In genomic region chr12:87175194-87175946, GRCm38 (mm10) we compare ENCODE assay signal across 15 mouse cellular contexts. TPM values are rescaled to one million over a fixed set of nuclear protein-coding genes. Genes with fewer than 3 reads are reported as not detected.
DNase-seq lines count a peak whose midpoint lies in the region; ATAC-seq lines count a peak whose summit lies in the region.
"Had no signal": no experiment of that assay in that cellular context is flagged by ENCODE, and none has a peak within 500 bp of the region (broad histone marks: within the 10 kb centered on the region; RNA-seq: fewer than 3 reads in every experiment).

No protein-coding gene starts in this region.

- no peaks in the 10 kb centered on the region for H3K27me3 ChIP-seq in hindbrain, embryonic 13.5 days
- no peaks in the 10 kb centered on the region for H3K27me3 ChIP-seq in hindbrain, embryonic 10.5 days (ENCODE audit: insufficient read depth, poor library complexity, severe bottlenecking)
- no peaks in the 10 kb centered on the region for H3K27me3 ChIP-seq in embryonic facial prominence, embryonic 14.5 days (replicated peaks; ENCODE audit: control insufficient read depth, insufficient read depth, low read length)
- H3K27me3 ChIP-seq in limb, embryonic 15.5 days, result no peaks in the 10 kb centered on the region

- no peak overlapping the region for H3K9ac ChIP-seq in hindbrain, embryonic 13.5 days
- H3K9ac ChIP-seq in embryonic facial prominence, embryonic 14.5 days (ENCODE audit: low read depth, low read length), result no peak overlapping the region; the same call in 1 of the 2 replicates
- no peak overlapping the region for H3K9ac ChIP-seq in limb, embryonic 15.5 days

- WGBS in hindbrain, embryonic 13.5 days, result 83% methylated on average over 4 of the region's 4 CpGs
- 76% methylated on average over 4 of the region's 4 CpGs for WGBS in hindbrain, embryonic 10.5 days
- 29% methylated on average over 4 of the region's 4 CpGs for WGBS in embryonic facial prominence, embryonic 14.5 days
- 54% methylated on average over 4 of the region's 4 CpGs for WGBS in limb, embryonic 15.5 days

- H3K4me1 ChIP-seq in hindbrain, embryonic 13.5 days (replicated peaks), result no peaks in the 10 kb centered on the region
- no peaks in the 10 kb centered on the region for H3K4me1 ChIP-seq in hindbrain, embryonic 10.5 days (replicated peaks)
- peaks cover 15% of the 10 kb centered on the region for H3K4me1 ChIP-seq in embryonic facial prominence, embryonic 14.5 days (ENCODE audit: control insufficient read depth, insufficient read depth, low read length)
- peaks cover 14% of the 10 kb centered on the region; the same call in 1 of the 2 replicates for H3K4me1 ChIP-seq in limb, embryonic 15.5 days

- H3K9me3 ChIP-seq in hindbrain, embryonic 13.5 days, result no peaks in the 10 kb centered on the region
- H3K9me3 ChIP-seq in hindbrain, embryonic 10.5 days, result no peaks in the 10 kb centered on the region
- no peaks in the 10 kb centered on the region for H3K9me3 ChIP-seq in embryonic facial prominence, embryonic 14.5 days (ENCODE audit: control insufficient read depth, low read length)
- no peaks in the 10 kb centered on the region for H3K9me3 ChIP-seq in limb, embryonic 15.5 days
- H3K9me3 ChIP-seq: G1E had no signal

- no peak overlapping the region for H3K4me3 ChIP-seq in hindbrain, embryonic 13.5 days
- H3K4me3 ChIP-seq in hindbrain, embryonic 10.5 days, result no peak overlapping the region
- no peak overlapping the region for H3K4me3 ChIP-seq in embryonic facial prominence, embryonic 14.5 days (ENCODE audit: low read depth, low read length)
- no peak overlapping the region for H3K4me3 ChIP-seq in limb, embryonic 15.5 days
- H3K4me3 ChIP-seq: erythroblast, embryonic 14.5 days had no signal

- no peak for DNase-seq in hindbrain, embryonic 10.5 days (ENCODE audit: low spot score)
- peak; percentile 59 for DNase-seq in adipocyte (ENCODE audit: low spot score)
- peak; percentile 88 for DNase-seq in embryonic facial prominence, embryonic 14.5 days (ENCODE audit: low spot score)
- no peak for DNase-seq in adrenal gland, postnatal 14 days
- no peak for DNase-seq in c-Kit-positive CD71-positive TER-119-positive erythroid progenitor cells, embryonic 14.5 days (ENCODE audit: low spot score)
- DNase-seq in heart, postnatal 14 days, result no peak
- DNase-seq: cerebellum, adult 9-10 months; heart, postnatal 4 days; kidney, adult 8-10 months; lung, adult 18-20 months; spleen, adult 18-20 months had no signal

- no peak for ATAC-seq in hindbrain, embryonic 13.5 days (ENCODE audit: low FRiP score)
- ATAC-seq in embryonic facial prominence, embryonic 14.5 days (ENCODE audit: low read depth), result peak; percentile 89
- no peak for ATAC-seq in limb, embryonic 15.5 days (ENCODE audit: insufficient number of reproducible peaks, low FRiP score, low TSS enrichment, low read depth)

- intact Hi-C loops in heart, postnatal 14 days (cut with DNase I), result no loop called here

- peaks cover 66% of the 10 kb centered on the region for H3K36me3 ChIP-seq in hindbrain, embryonic 13.5 days
- H3K36me3 ChIP-seq in hindbrain, embryonic 10.5 days, result peaks cover 59% of the 10 kb centered on the region
- peaks cover 16% of the 10 kb centered on the region for H3K36me3 ChIP-seq in embryonic facial prominence, embryonic 14.5 days (ENCODE audit: control insufficient read depth, insufficient read depth, low read length)
- peaks cover 31% of the 10 kb centered on the region for H3K36me3 ChIP-seq in limb, embryonic 15.5 days

- H3K27ac ChIP-seq in hindbrain, embryonic 13.5 days, result peak overlapping the region; percentile 13; the same call in 1 of the 2 replicates
- no peak overlapping the region for H3K27ac ChIP-seq in hindbrain, embryonic 10.5 days
- peak overlapping the region; percentile 61 for H3K27ac ChIP-seq in embryonic facial prominence, embryonic 14.5 days (replicated peaks; ENCODE audit: low read depth, low read length)
- peak overlapping the region; percentile 57 for H3K27ac ChIP-seq in limb, embryonic 15.5 days

- H3K4me2 ChIP-seq in hindbrain, embryonic 13.5 days, result no peak overlapping the region
- no peak overlapping the region for H3K4me2 ChIP-seq in embryonic facial prominence, embryonic 14.5 days (ENCODE audit: low read depth, low read length)
- no peak overlapping the region for H3K4me2 ChIP-seq in limb, embryonic 15.5 days

RNA-seq across cellular contexts. Expression of gene Samd15, which starts 24.2 kb away (rescaled TPM):
- 1.7 and 2.4 TPM in 2 replicates for polyA plus RNA-seq in hindbrain, embryonic 13.5 days (2015; fragmentation: Nextera tagmentation; extraction: Ambion mirVana)
- 1.2 and 1.6 TPM in 2 replicates for polyA plus RNA-seq in hindbrain, embryonic 10.5 days (2016; fragmentation: Nextera tagmentation; extraction: Ambion mirVana)
- polyA plus RNA-seq in embryonic facial prominence, embryonic 14.5 days (2014; fragmentation: Nextera tagmentation; extraction: Ambion mirVana), result 1.2 TPM in 2 replicates
- 0.70 and 1.9 TPM in 2 replicates for polyA plus RNA-seq in limb, embryonic 15.5 days (2015; fragmentation: Nextera tagmentation; extraction: Ambion mirVana)
- 2.0 and 2.7 TPM in 2 replicates for total RNA-seq in adrenal gland, postnatal 14 days (2021)
- under 1 TPM; 0.32 to 0.57 TPM for total RNA-seq in heart, postnatal 14 days (2021)
- polyA plus RNA-seq: erythroblast, embryonic 14.5 days; G1E had no signal

RNA-seq across cellular contexts. Expression of gene Tmed8, which starts 24.9 kb away (rescaled TPM):
- polyA plus RNA-seq in hindbrain, embryonic 13.5 days (2015; fragmentation: Nextera tagmentation; extraction: Ambion mirVana), result 4.1 and 4.2 TPM in 2 replicates
- 3.3 and 3.8 TPM in 2 replicates for polyA plus RNA-seq in hindbrain, embryonic 10.5 days (2016; fragmentation: Nextera tagmentation; extraction: Ambion mirVana)
- polyA plus RNA-seq in embryonic facial prominence, embryonic 14.5 days (2014; fragmentation: Nextera tagmentation; extraction: Ambion mirVana), result 3.8 and 4.2 TPM in 2 replicates
- polyA plus RNA-seq in limb, embryonic 15.5 days (2015; fragmentation: Nextera tagmentation; extraction: Ambion mirVana), result 1.8 and 2.4 TPM in 2 replicates
- 22.6 and 23.4 TPM in 2 replicates for total RNA-seq in adrenal gland, postnatal 14 days (2021)
- 1 to 10 TPM; 5.4 to 6.0 TPM for total RNA-seq in heart, postnatal 14 days (2021)

RNA-seq across cellular contexts. Expression of gene Pomt2, which starts 27.6 kb away (rescaled TPM):
- polyA plus RNA-seq in hindbrain, embryonic 13.5 days (2015; fragmentation: Nextera tagmentation; extraction: Ambion mirVana), result 11.5 and 12.9 TPM in 2 replicates
- 15.3 and 15.4 TPM in 2 replicates for polyA plus RNA-seq in hindbrain, embryonic 10.5 days (2016; fragmentation: Nextera tagmentation; extraction: Ambion mirVana)
- polyA plus RNA-seq in embryonic facial prominence, embryonic 14.5 days (2014; fragmentation: Nextera tagmentation; extraction: Ambion mirVana), result 18.5 and 21.3 TPM in 2 replicates
- polyA plus RNA-seq in limb, embryonic 15.5 days (2015; fragmentation: Nextera tagmentation; extraction: Ambion mirVana), result 14.7 and 15.9 TPM in 2 replicates
- total RNA-seq in adrenal gland, postnatal 14 days (2021), result 13.2 and 14.7 TPM in 2 replicates
- 10 to 100 TPM; 11.5 to 11.9 TPM for total RNA-seq in heart, postnatal 14 days (2021)

RNA-seq across cellular contexts. Expression of gene Gstz1, which starts 28.4 kb away (rescaled TPM):
- 29.6 and 32.6 TPM in 2 replicates for polyA plus RNA-seq in hindbrain, embryonic 13.5 days (2015; fragmentation: Nextera tagmentation; extraction: Ambion mirVana)
- polyA plus RNA-seq in hindbrain, embryonic 10.5 days (2016; fragmentation: Nextera tagmentation; extraction: Ambion mirVana), result 29.3 and 32.9 TPM in 2 replicates
- polyA plus RNA-seq in embryonic facial prominence, embryonic 14.5 days (2014; fragmentation: Nextera tagmentation; extraction: Ambion mirVana), result 34.3 and 34.7 TPM in 2 replicates
- polyA plus RNA-seq in limb, embryonic 15.5 days (2015; fragmentation: Nextera tagmentation; extraction: Ambion mirVana), result 30.5 and 33.1 TPM in 2 replicates
- total RNA-seq in adrenal gland, postnatal 14 days (2021), result 86.3 and 153 TPM in 2 replicates
- 10 to 100 TPM; 48.1 to 53.0 TPM for total RNA-seq in heart, postnatal 14 days (2021)

Comparison
In these comparisons a context has a peak if more than half of its experiments do, and no peak if none do; other contexts are left out.
1. DNase-seq: peak in adipocyte (single experiment) and embryonic facial prominence, embryonic 14.5 days (single experiment); none in hindbrain, embryonic 10.5 days (single experiment), adrenal gland, postnatal 14 days (single experiment), c-Kit-positive CD71-positive TER-119-positive erythroid progenitor cells, embryonic 14.5 days (single experiment) and heart, postnatal 14 days (0 of 2).